Mouse (Mus musculus) neural tube, embryonic 12.5 days (tissue): ENCODE data around the gene Tmed11. TPM values are rescaled to one million over a fixed set of nuclear protein-coding genes. Genes with fewer than 3 reads are reported as not detected.
"Not testable (repeated sequence)": the region's sequence is repeated elsewhere in the genome, so short reads cannot be mapped to it uniquely, and the experiment has no call there.

Source experiments
- ATAC-seq: fragments of 200-750 bp; cut with Nextera tagmentation; 2 replicates; pipeline ENCODE4 v1.8.0; 2017; ENCODE audit warnings: low read depth, mild to moderate bottlenecking, moderate TSS enrichment, moderate library complexity; ENCODE audit not compliant: low FRiP score
- H3K27ac ChIP-seq: fragments of 300-500 bp; sonication (generic); 2 replicates; pipeline ENCODE4 v1.5.1; 2016
- H3K27me3 ChIP-seq: fragments of 300-500 bp; sonication (generic); replicated peaks from 2 replicates; pipeline ENCODE4 v1.6.1; 2016; ENCODE audit warnings: mild to moderate bottlenecking
- H3K36me3 ChIP-seq: fragments of 300-500 bp; sonication (generic); 2 replicates; pipeline ENCODE4 v1.6.1; 2016; ENCODE audit warnings: mild to moderate bottlenecking
- H3K4me1 ChIP-seq: fragments of 300-500 bp; sonication (generic); 2 replicates; pipeline ENCODE4 v1.6.1; 2016
- H3K4me2 ChIP-seq: fragments of 300-500 bp; sonication (generic); replicated peaks from 2 replicates; pipeline ENCODE4 v1.6.1; 2016; ENCODE audit warnings: mild to moderate bottlenecking
- H3K4me3 ChIP-seq: fragments of 300-500 bp; sonication (generic); 2 replicates; pipeline ENCODE4 v1.5.1; 2016
- H3K9ac ChIP-seq: fragments of 300-500 bp; sonication (generic); 2 replicates; pipeline ENCODE4 v1.6.1; 2016; ENCODE audit warnings: mild to moderate bottlenecking
- H3K9me3 ChIP-seq: fragments of 300-500 bp; sonication (generic); 2 replicates; pipeline ENCODE4 v1.6.1; 2016; ENCODE audit warnings: mild to moderate bottlenecking
- WGBS: fragments of 180-500 bp; shearing (Covaris S2); methylation state at CpG from one replicate; pipeline ENCODE4 v1.1.7; 2016; 5-methylcytosine and 5-hydroxymethylcytosine counted together
- polyA plus RNA-seq: library from polyadenylated mRNA; unstranded; fragments of >200 nt; fragmentation: Nextera tagmentation; extraction: Ambion mirVana; gene quantifications from 2 replicates; pipeline ENCODE4 v1.2.1, GENCODE M21; 2016

The Tmed11 gene
- polyA plus RNA-seq = not detected in 2 replicates

GRCm38 (mm10) chr5:108795263-108795662 lies at the start of gene Tmed11:
TSS of gene Tmed11 (minus strand) at chr5:108795363.
- not testable (repeated sequence) for H3K9me3 ChIP-seq, H3K4me3 ChIP-seq, H3K36me3 ChIP-seq, H3K4me2 ChIP-seq, H3K4me1 ChIP-seq, H3K27ac ChIP-seq, H3K27me3 ChIP-seq, H3K9ac ChIP-seq, ATAC-seq
- whole genome bisulfite sequencing = 65% methylated on average over 2 of the region's 2 CpGs

- H3K27ac ChIP-seq = no peak overlapping the region
- WGBS = 72% methylated on average over 1 of the region's 1 CpGs
- no peak overlapping the region for H3K9ac ChIP-seq
- no peaks in the 10 kb centered on the region for H3K9me3 ChIP-seq
- no peaks in the 10 kb centered on the region for H3K27me3 ChIP-seq
- no peaks in the 10 kb centered on the region for H3K4me1 ChIP-seq
- H3K4me2 ChIP-seq = no peak overlapping the region
- H3K36me3 ChIP-seq = no peaks in the 10 kb centered on the region
- ATAC-seq = no peak
- no peak overlapping the region for H3K4me3 ChIP-seq
Observed at GRCm38 (mm10) chr5:108836156-108836555, 41.0 kb upstream of the Tmed11 start.

- no peaks in the 10 kb centered on the region for H3K4me1 ChIP-seq
- H3K36me3 ChIP-seq = no peaks in the 10 kb centered on the region
- ATAC-seq = no peak
- no peaks in the 10 kb centered on the region for H3K27me3 ChIP-seq
- H3K9ac ChIP-seq = no peak overlapping the region
- WGBS = 88% methylated on average over 2 of the region's 2 CpGs
- no peak overlapping the region for H3K27ac ChIP-seq
- H3K4me3 ChIP-seq = no peak overlapping the region
- no peak overlapping the region for H3K4me2 ChIP-seq
- no peaks in the 10 kb centered on the region for H3K9me3 ChIP-seq
Observed at GRCm38 (mm10) chr5:108823276-108823675, 28.1 kb upstream of the Tmed11 start.

GRCm38 (mm10) chr5:108808750-108809149 lies 13.6 kb upstream of the Tmed11 start, which contains the start of gene Vmn2r8:
TSS of gene Vmn2r8 (minus strand) at chr5:108808850.
- not testable (repeated sequence) for H3K9ac ChIP-seq, H3K27ac ChIP-seq, ATAC-seq, H3K27me3 ChIP-seq, H3K36me3 ChIP-seq, H3K4me3 ChIP-seq, H3K4me2 ChIP-seq, H3K4me1 ChIP-seq, H3K9me3 ChIP-seq
- 75% methylated on average over 2 of the region's 2 CpGs for WGBS

GRCm38 (mm10) chr5:108803646-108804045 lies 8.5 kb upstream of the Tmed11 start:
- H3K4me3 ChIP-seq = no peak overlapping the region
- WGBS = 56% methylated on average over 1 of the region's 1 CpGs
- H3K4me2 ChIP-seq = no peak overlapping the region
- H3K9me3 ChIP-seq = no peaks in the 10 kb centered on the region
- no peaks in the 10 kb centered on the region for H3K27me3 ChIP-seq
- H3K27ac ChIP-seq = no peak overlapping the region
- H3K36me3 ChIP-seq = no peaks in the 10 kb centered on the region
- no peak for ATAC-seq
- no peaks in the 10 kb centered on the region for H3K4me1 ChIP-seq
- no peak overlapping the region for H3K9ac ChIP-seq

- H3K9me3 ChIP-seq, H3K27me3 ChIP-seq, H3K27ac ChIP-seq, ATAC-seq, H3K4me1 ChIP-seq, H3K9ac ChIP-seq, H3K4me3 ChIP-seq, H3K4me2 ChIP-seq, H3K36me3 ChIP-seq: not testable (repeated sequence)
- WGBS = 51% methylated on average over 1 of the region's 1 CpGs
Observed at GRCm38 (mm10) chr5:108790385-108790784, 4.8 kb downstream of the Tmed11 start.

GRCm38 (mm10) chr5:108774630-108775306 lies 20.4 kb downstream of the Tmed11 start, which contains the start of gene Rnf212:
TSS of gene Rnf212 (minus strand) at chr5:108774982.
- no peak within 1 kb of the TSS for H3K9ac ChIP-seq
- no peaks in the 10 kb centered on the region for H3K27me3 ChIP-seq
- no peak for ATAC-seq
- no peak within 1 kb of the TSS for H3K27ac ChIP-seq
- 77% methylated on average over 40 of the region's 40 CpGs for WGBS
- H3K4me2 ChIP-seq = no peak within 1 kb of the TSS
- H3K9me3 ChIP-seq = no peaks in the 10 kb centered on the region
- H3K4me3 ChIP-seq = no peak within 1 kb of the TSS
- H3K4me1 ChIP-seq = no peaks in the 10 kb centered on the region
- H3K36me3 ChIP-seq = no peaks in the 10 kb centered on the region

- H3K4me2 ChIP-seq = no peak overlapping the region
- H3K9me3 ChIP-seq = no peaks in the 10 kb centered on the region
- H3K27me3 ChIP-seq = no peaks in the 10 kb centered on the region
- H3K4me1 ChIP-seq = no peaks in the 10 kb centered on the region
- H3K27ac ChIP-seq = no peak overlapping the region
- no peak overlapping the region for H3K9ac ChIP-seq
- WGBS = 86% methylated on average over 2 of the region's 2 CpGs
- H3K36me3 ChIP-seq = no peaks in the 10 kb centered on the region
- no peak for ATAC-seq
- H3K4me3 ChIP-seq = no peak overlapping the region
Observed at GRCm38 (mm10) chr5:108760002-108760401, 35.2 kb downstream of the Tmed11 start.

- Histone ChIP-seq H3K4me1 (no peaks in the 10 kb centered on the region), H3K36me3 (no peaks in the 10 kb centered on the region), H3K9me3 (no peaks in the 10 kb centered on the region), H3K4me2 (no peak overlapping the region), H3K27me3 (no peaks in the 10 kb centered on the region), H3K9ac (no peak overlapping the region), H3K4me3 (no peak overlapping the region), H3K27ac (no peak overlapping the region)
- 59% methylated on average over 3 of the region's 3 CpGs for WGBS
- ATAC-seq = no peak
Observed at GRCm38 (mm10) chr5:108758396-108758795, 36.8 kb downstream of the Tmed11 start.

- not testable (repeated sequence) for ATAC-seq, H3K4me1 ChIP-seq, H3K9ac ChIP-seq, H3K27ac ChIP-seq, H3K27me3 ChIP-seq, H3K9me3 ChIP-seq, H3K4me3 ChIP-seq, H3K36me3 ChIP-seq, H3K4me2 ChIP-seq
- WGBS = 85% methylated on average over 4 of the region's 4 CpGs
Observed at GRCm38 (mm10) chr5:108751258-108751657, 43.9 kb downstream of the Tmed11 start.

- no peak overlapping the region for H3K9ac ChIP-seq
- no peak overlapping the region for H3K4me2 ChIP-seq
- no peaks in the 10 kb centered on the region for H3K36me3 ChIP-seq
- WGBS = 81% methylated on average over 5 of the region's 5 CpGs
- no peaks in the 10 kb centered on the region for H3K9me3 ChIP-seq
- H3K27ac ChIP-seq = no peak overlapping the region
- no peak for ATAC-seq
- no peak overlapping the region for H3K4me3 ChIP-seq
- H3K4me1 ChIP-seq = no peaks in the 10 kb centered on the region
- H3K27me3 ChIP-seq = no peaks in the 10 kb centered on the region
Observed at GRCm38 (mm10) chr5:108750328-108751210, 44.6 kb downstream of the Tmed11 start.

GRCm38 (mm10) chr5:108744629-108745028 lies 50.5 kb downstream of the Tmed11 start:
- H3K4me2 ChIP-seq = no peak overlapping the region
- H3K36me3 ChIP-seq = no peaks in the 10 kb centered on the region
- no peak overlapping the region for H3K9ac ChIP-seq
- H3K9me3 ChIP-seq = no peaks in the 10 kb centered on the region
- no peak overlapping the region for H3K4me3 ChIP-seq
- no peaks in the 10 kb centered on the region for H3K27me3 ChIP-seq
- WGBS = 83% methylated on average over 3 of the region's 3 CpGs
- ATAC-seq = no peak
- H3K4me1 ChIP-seq = no peaks in the 10 kb centered on the region
- no peak overlapping the region for H3K27ac ChIP-seq
